Mouse (Mus musculus) midbrain, embryonic 12.5 days (tissue): ENCODE results near the gene Galnt12. TPM values are rescaled to one million over a fixed set of nuclear protein-coding genes. Genes with fewer than 3 reads are reported as not detected.

Experiments
- ATAC-seq: fragments of 200-750 bp; cut with Nextera tagmentation; 2 replicates; pipeline ENCODE4 v1.8.0; 2017; ENCODE audit warnings: low read depth, moderate TSS enrichment, moderate library complexity; ENCODE audit not compliant: low FRiP score
- H3K27ac ChIP-seq: fragments of 300-500 bp; sonication (generic); replicated peaks from 2 replicates; pipeline ENCODE4 v1.5.1; 2016; ENCODE audit warnings: mild to moderate bottlenecking
- H3K27me3 ChIP-seq: fragments of 300-500 bp; sonication (generic); 2 replicates; pipeline ENCODE4 v1.6.1; 2016; ENCODE audit warnings: mild to moderate bottlenecking
- H3K36me3 ChIP-seq: fragments of 300-500 bp; sonication (generic); 2 replicates; pipeline ENCODE4 v1.6.1; 2016
- H3K4me1 ChIP-seq: fragments of 300-500 bp; sonication (generic); 2 replicates; pipeline ENCODE4 v1.6.1; 2016
- H3K4me2 ChIP-seq: fragments of 300-500 bp; sonication (generic); replicated peaks from 2 replicates; pipeline ENCODE4 v1.6.1; 2016; ENCODE audit warnings: mild to moderate bottlenecking, moderate library complexity
- H3K4me3 ChIP-seq: fragments of 300-500 bp; sonication (generic); 2 replicates; pipeline ENCODE4 v1.5.1; 2016; ENCODE audit warnings: mild to moderate bottlenecking
- H3K9ac ChIP-seq: fragments of 300-500 bp; sonication (generic); replicated peaks from 2 replicates; pipeline ENCODE4 v1.6.1; 2016; ENCODE audit warnings: mild to moderate bottlenecking, moderate library complexity
- H3K9me3 ChIP-seq: fragments of 300-500 bp; sonication (generic); 2 replicates; pipeline ENCODE4 v1.6.1; 2016; ENCODE audit warnings: mild to moderate bottlenecking
- WGBS: fragments of 180-500 bp; shearing (Covaris S2); methylation state at CpG from one replicate; pipeline ENCODE4 v1.1.7; 2016; 5-methylcytosine and 5-hydroxymethylcytosine counted together
- polyA plus RNA-seq: library from polyadenylated mRNA; unstranded; fragments of >200 nt; fragmentation: Nextera tagmentation; extraction: Ambion mirVana; gene quantifications from 2 replicates; pipeline ENCODE4 v1.2.1, GENCODE M21; 2016

Galnt12 gene
- polyA plus RNA-seq, 1 experiment from 2014 or later = 4.4 TPM

GRCm38 (mm10) chr4:47112560-47112959 is 20.9 kb downstream of the Galnt12 start:
- H3K9me3 ChIP-seq = no peaks in the 10 kb centered on the region
- H3K4me3 ChIP-seq = no peak overlapping the region
- no peaks in the 10 kb centered on the region for H3K36me3 ChIP-seq
- H3K9ac ChIP-seq = no peak overlapping the region
- no peak overlapping the region for H3K4me2 ChIP-seq
- no peak overlapping the region for H3K27ac ChIP-seq
- no peak for ATAC-seq
- peaks cover 3% of the 10 kb centered on the region; the same call in 1 of the 2 replicates for H3K4me1 ChIP-seq
- no peaks in the 10 kb centered on the region for H3K27me3 ChIP-seq
- 78% methylated on average over 9 of the region's 9 CpGs for WGBS

DNA sequence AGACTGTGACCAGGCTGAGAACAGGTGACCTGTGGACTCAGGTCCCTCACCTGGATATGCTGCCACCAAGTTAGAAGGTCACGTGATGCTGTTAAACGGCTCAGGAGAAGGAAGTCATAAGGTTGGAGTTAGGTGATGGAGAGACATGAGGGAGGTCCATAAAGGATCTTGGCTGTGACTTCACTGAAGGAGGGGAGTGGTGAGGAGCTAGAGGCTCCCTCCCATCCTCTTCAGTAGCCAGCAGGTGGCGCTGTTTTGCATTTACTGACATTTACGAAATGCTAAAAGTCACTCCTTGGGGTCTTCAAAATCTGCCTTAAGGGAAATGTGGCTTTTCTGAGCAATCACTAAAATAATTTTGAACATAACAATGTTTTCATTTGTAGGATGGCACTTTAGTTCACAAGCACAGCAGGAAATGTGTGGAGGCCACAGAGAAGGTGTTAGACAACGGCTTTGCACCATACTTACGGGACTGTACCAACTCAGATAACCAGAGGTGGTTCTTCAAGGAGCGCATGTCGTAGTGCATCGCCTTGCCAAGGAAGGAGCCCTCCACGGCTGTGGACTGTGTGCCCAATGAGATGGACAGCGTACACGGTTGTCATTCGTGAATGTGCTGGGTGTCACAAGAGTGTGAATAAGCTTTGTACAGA is 30.5 kb downstream of the Galnt12 start:
- no peak overlapping the region for H3K27ac ChIP-seq
- H3K4me2 ChIP-seq = no peak overlapping the region
- no peaks in the 10 kb centered on the region for H3K36me3 ChIP-seq
- no peak overlapping the region for H3K9ac ChIP-seq
- ATAC-seq = no peak
- 67% methylated on average over 13 of the region's 13 CpGs for WGBS
- H3K4me3 ChIP-seq = no peak overlapping the region
- no peaks in the 10 kb centered on the region for H3K4me1 ChIP-seq
- no peaks in the 10 kb centered on the region for H3K9me3 ChIP-seq
- no peaks in the 10 kb centered on the region for H3K27me3 ChIP-seq

DNA sequence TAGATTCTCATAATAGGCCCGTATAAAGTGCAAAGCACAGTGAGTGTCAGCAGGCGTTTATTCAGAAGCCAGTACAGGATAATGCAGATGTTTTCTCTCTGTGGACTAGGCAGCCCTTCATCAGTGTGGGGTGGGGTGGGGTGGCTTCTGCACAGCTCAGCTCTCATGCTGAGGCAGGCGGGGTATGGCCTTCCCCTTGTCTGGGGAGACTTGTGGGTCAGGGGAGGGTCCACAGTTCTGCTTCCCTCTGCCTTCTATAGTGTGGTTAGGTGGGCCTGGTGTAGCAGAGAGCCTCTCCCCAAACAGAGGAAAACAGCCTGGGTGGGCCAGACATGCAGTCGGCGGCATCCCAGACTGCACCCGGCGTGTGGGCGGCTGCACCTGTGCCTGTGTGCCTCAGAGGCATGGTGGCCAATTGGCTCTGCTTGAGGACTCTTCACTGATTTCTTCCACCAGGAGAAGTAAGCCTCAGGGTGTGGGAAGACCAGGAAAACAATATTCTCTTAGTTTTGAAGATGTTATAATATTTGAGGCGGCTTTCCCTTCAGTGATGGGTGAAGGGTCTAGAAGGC is 32.5 kb downstream of the Galnt12 start:
- Histone ChIP-seq H3K27me3 (no peaks in the 10 kb centered on the region), H3K27ac (no peak overlapping the region), H3K9me3 (no peaks in the 10 kb centered on the region)

GRCm38 (mm10) chr4:47128515-47128914 is 36.8 kb downstream of the Galnt12 start:
- no peak for ATAC-seq
- H3K27ac ChIP-seq = no peak overlapping the region
- 83% methylated on average over 7 of the region's 7 CpGs for WGBS

More for the DNA sequence above, 32.5 kb downstream of the Galnt12 start:
- H3K9ac ChIP-seq = no peak overlapping the region
- H3K4me2 ChIP-seq = no peak overlapping the region
- 86% methylated on average over 9 of the region's 9 CpGs for WGBS
- no peak for ATAC-seq
- H3K4me1 ChIP-seq = no peaks in the 10 kb centered on the region
- no peak overlapping the region for H3K4me3 ChIP-seq
- no peaks in the 10 kb centered on the region for H3K36me3 ChIP-seq

DNA sequence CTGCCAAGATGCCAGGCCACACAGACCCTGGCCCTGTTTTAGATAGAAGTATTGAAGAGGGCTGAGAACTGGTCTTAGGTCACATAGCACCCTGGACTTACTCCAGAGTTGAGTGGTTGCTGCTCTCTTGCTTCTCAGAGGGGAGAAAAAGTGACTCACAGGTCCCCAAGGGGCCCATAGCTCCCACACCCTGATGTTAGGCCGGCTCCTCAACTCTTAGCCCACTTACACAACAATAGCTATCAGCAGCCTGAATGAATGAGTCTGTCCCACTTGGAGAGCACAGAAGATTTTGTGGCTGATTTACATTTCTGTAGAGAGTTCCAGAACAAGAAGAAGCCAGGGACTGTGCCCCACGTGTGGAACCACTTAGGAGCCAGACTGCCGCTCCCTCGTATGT is 37.9 kb downstream of the Galnt12 start:
- H3K27me3 ChIP-seq = no peaks in the 10 kb centered on the region
- ATAC-seq = no peak
- H3K27ac ChIP-seq = no peak overlapping the region
- H3K4me3 ChIP-seq = no peak overlapping the region
- 56% methylated on average over 4 of the region's 4 CpGs for WGBS
- H3K4me1 ChIP-seq = no peaks in the 10 kb centered on the region
- no peak overlapping the region for H3K9ac ChIP-seq
- H3K36me3 ChIP-seq = no peaks in the 10 kb centered on the region
- no peak overlapping the region for H3K4me2 ChIP-seq
- H3K9me3 ChIP-seq = no peaks in the 10 kb centered on the region

More at GRCm38 (mm10) chr4:47128515-47128914, 36.8 kb downstream of the Galnt12 start:
- Histone ChIP-seq H3K4me1 (no peaks in the 10 kb centered on the region), H3K4me2 (no peak overlapping the region), H3K27me3 (no peaks in the 10 kb centered on the region), H3K36me3 (no peaks in the 10 kb centered on the region), H3K9ac (no peak overlapping the region), H3K4me3 (no peak overlapping the region), H3K9me3 (no peaks in the 10 kb centered on the region)

DNA sequence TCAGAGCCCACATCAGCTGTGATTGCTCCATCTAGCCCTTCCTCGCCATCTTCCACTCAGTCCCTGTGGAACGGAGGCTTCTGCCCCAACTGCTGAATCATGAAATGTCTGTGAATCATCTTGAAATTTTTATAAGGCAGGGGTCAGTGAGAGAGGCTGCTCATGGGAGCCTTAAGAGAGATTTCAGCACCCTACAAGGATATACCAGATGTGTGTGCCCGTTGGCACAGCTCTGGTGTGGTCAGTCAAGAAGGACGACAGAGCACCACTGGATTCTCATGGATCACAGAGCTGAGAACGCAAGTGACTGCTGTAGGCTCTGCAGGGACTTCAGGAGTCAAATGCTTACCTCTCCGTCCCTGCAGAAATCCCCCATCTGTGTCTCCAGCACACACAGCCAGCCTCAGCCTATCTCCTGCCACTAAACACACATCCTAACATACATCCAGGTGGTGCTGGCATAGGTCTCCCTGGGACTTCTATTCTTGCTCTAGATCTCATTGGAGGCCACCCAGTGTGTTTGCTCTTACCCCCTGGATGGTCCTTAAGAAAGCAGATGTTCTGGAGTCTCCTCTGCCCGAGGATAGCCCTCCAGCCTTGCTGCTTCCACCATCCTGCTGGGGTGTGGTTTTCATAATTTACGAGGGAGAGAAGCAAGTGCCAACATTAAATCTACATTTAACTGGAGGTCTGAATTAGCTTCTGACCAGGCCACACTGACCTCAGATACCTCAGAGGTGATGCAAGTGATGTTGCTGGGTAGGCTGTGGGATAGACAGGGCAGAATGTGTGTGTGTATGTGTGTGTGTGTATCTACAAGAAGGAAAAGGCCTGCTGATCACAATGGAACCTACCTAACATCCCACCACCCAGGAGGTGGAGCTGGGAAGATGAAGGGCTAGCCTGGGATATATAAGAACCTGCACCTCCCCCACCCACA is 38.7 kb downstream of the Galnt12 start:
- ATAC-seq = no peak
- Histone ChIP-seq H3K27ac (no peak overlapping the region), H3K27me3 (no peaks in the 10 kb centered on the region), H3K4me1 (no peaks in the 10 kb centered on the region), H3K36me3 (no peaks in the 10 kb centered on the region), H3K4me2 (no peak overlapping the region), H3K4me3 (no peak overlapping the region), H3K9me3 (no peaks in the 10 kb centered on the region), H3K9ac (no peak overlapping the region)
- WGBS = 86% methylated on average over 8 of the region's 8 CpGs

DNA sequence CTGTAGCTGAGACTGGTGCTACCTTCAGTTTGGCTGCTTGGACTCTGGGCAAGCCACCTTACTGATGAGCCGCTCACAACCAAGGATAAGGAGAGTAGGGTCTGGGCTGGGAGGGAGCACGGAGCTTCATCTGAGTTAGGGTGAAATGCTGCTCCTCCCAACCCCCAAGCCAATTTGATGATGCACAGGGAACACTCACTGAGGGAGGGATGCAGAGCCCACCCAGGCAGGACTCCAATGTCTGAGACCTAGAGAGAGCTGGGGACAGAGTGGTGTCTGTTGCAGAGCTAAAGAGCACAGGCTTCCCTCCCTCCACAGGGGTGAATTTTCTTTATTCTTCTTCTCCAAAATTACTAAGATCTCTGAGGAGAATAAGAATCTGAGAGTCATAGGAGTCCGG is 40.2 kb downstream of the Galnt12 start:
- WGBS = 91% methylated on average over 3 of the region's 3 CpGs
- Histone ChIP-seq H3K27ac (no peak overlapping the region), H3K27me3 (no peaks in the 10 kb centered on the region), H3K36me3 (no peaks in the 10 kb centered on the region), H3K4me2 (no peak overlapping the region), H3K4me3 (no peak overlapping the region), H3K4me1 (no peaks in the 10 kb centered on the region), H3K9ac (no peak overlapping the region), H3K9me3 (no peaks in the 10 kb centered on the region)
- no peak for ATAC-seq

DNA sequence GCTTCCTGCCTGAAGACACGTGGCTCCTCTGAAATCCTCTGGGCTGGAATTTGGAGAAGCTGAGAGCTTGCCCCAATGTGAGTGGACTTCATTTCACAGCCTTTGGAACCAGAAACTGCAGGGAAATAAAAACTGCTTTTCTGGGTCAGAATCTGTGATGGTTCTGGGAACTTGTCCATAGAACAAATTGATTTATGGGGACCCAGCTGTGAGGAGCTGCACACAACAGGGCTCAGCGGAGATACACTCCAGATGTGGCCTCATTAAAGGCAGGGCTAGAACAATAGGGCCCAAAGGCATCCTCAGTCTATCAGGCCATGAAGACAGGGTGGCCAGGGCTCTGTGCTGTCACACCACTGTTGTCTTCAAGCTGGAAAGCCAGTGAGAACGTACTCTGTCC is 40.7 kb downstream of the Galnt12 start:
- Histone ChIP-seq H3K4me1 (no peaks in the 10 kb centered on the region), H3K9ac (no peak overlapping the region), H3K4me3 (no peak overlapping the region), H3K27me3 (no peaks in the 10 kb centered on the region), H3K4me2 (no peak overlapping the region), H3K9me3 (no peaks in the 10 kb centered on the region), H3K27ac (no peak overlapping the region), H3K36me3 (no peaks in the 10 kb centered on the region)
- 66% methylated on average over 3 of the region's 3 CpGs for WGBS
- no peak for ATAC-seq

GRCm38 (mm10) chr4:47136699-47137101 is 45.0 kb downstream of the Galnt12 start:
- H3K9ac ChIP-seq = no peak overlapping the region
- H3K9me3 ChIP-seq = no peaks in the 10 kb centered on the region
- no peak overlapping the region for H3K4me2 ChIP-seq
- no peak overlapping the region for H3K27ac ChIP-seq
- peaks cover 7% of the 10 kb centered on the region; the same call in 1 of the 2 replicates for H3K27me3 ChIP-seq
- H3K4me3 ChIP-seq = no peak overlapping the region
- ATAC-seq = no peak
- H3K4me1 ChIP-seq = peaks cover 10% of the 10 kb centered on the region
- WGBS = 89% methylated on average over 8 of the region's 8 CpGs
- H3K36me3 ChIP-seq = no peaks in the 10 kb centered on the region

- Histone ChIP-seq H3K9ac (no peak overlapping the region), H3K4me1 (peaks cover 13% of the 10 kb centered on the region), H3K4me2 (no peak overlapping the region), H3K4me3 (no peak overlapping the region), H3K36me3 (no peaks in the 10 kb centered on the region), H3K27me3 (peaks cover 7% of the 10 kb centered on the region; the same call in 1 of the 2 replicates), H3K9me3 (no peaks in the 10 kb centered on the region), H3K27ac (no peak overlapping the region)
- no peak for ATAC-seq
- 80% methylated on average over 5 of the region's 5 CpGs for WGBS
These were observed 45.8 kb downstream of the Galnt12 start for GRCm38 (mm10) chr4:47137479-47137878.

DNA sequence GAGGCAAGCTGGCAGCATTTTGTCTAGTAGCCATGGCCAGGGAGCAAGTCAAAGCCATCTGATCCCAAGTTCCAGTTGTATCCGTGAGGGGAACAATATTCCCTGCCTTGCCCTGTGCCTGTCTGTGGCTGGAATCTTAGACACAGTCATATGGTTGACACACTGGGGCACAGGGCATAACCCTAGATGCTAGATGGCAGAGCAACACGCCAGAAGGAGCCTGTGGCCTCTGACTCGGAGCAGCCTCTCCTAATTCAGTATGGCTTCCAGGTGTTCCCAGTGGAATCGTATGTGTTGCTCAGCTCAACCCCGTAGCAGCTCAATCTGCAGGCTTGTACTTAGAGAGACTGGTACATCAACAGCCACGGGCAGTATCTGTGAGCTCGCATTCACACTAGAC is 46.7 kb downstream of the Galnt12 start:
- 84% methylated on average over 7 of the region's 7 CpGs for WGBS
- H3K36me3 ChIP-seq = no peaks in the 10 kb centered on the region
- no peak for ATAC-seq
- H3K4me1 ChIP-seq = peaks cover 13% of the 10 kb centered on the region
- no peaks in the 10 kb centered on the region for H3K9me3 ChIP-seq
- H3K4me3 ChIP-seq = no peak overlapping the region
- peaks cover 7% of the 10 kb centered on the region; the same call in 1 of the 2 replicates for H3K27me3 ChIP-seq
- H3K9ac ChIP-seq = no peak overlapping the region
- no peak overlapping the region for H3K27ac ChIP-seq
- no peak overlapping the region for H3K4me2 ChIP-seq
